Mouse (Mus musculus): ENCODE measurements at regions not wholly inside any gene's neighbourhood (a gene's known extent, or its start where the extent isn't known, plus 50 kb on each side); places are given as distances from the start of the nearest gene placed in this dataset.

GRCm38 (mm10) chr10:98786089-98786488 is 128.1 kb upstream of the Atp2b1 start:
- Histone ChIP-seq H3K27me3 (ENCODE audit: insufficient read depth, low read length) (no peaks in the 10 kb centered on the region), H3K27ac (ENCODE audit: low read length) (no peak overlapping the region), H3K4me3 (ENCODE audit: low read length) (no peak overlapping the region), H3K9ac (replicated peaks; ENCODE audit: low read length) (no peak overlapping the region), H3K4me1 (ENCODE audit: insufficient read depth, low read length) (no peaks in the 10 kb centered on the region), H3K9me3 (ENCODE audit: low read length) (no peaks in the 10 kb centered on the region), H3K4me2 (replicated peaks; ENCODE audit: low read depth, low read length) (no peak overlapping the region), H3K36me3 (ENCODE audit: insufficient read depth, low read length) (no peaks in the 10 kb centered on the region)
- WGBS, result 76% methylated on average over 4 of the region's 4 CpGs
- no peak for ATAC-seq (ENCODE audit: low FRiP score, low TSS enrichment)

GRCm38 (mm10) chr10:98789763-98790162 is 124.4 kb upstream of the Atp2b1 start:
- no peaks in the 10 kb centered on the region for H3K27me3 ChIP-seq (ENCODE audit: insufficient read depth, low read length)
- WGBS, result 96% methylated on average over 9 of the region's 9 CpGs
- H3K36me3 ChIP-seq (ENCODE audit: insufficient read depth, low read length), result no peaks in the 10 kb centered on the region
- no peak overlapping the region for H3K4me3 ChIP-seq (ENCODE audit: low read length)
- no peaks in the 10 kb centered on the region for H3K4me1 ChIP-seq (ENCODE audit: insufficient read depth, low read length)
- no peaks in the 10 kb centered on the region for H3K9me3 ChIP-seq (ENCODE audit: low read length)
- H3K9ac ChIP-seq (replicated peaks; ENCODE audit: low read length), result no peak overlapping the region
- no peak overlapping the region for H3K27ac ChIP-seq (ENCODE audit: low read length)
- no peak for ATAC-seq (ENCODE audit: low FRiP score, low TSS enrichment)
- no peak overlapping the region for H3K4me2 ChIP-seq (replicated peaks; ENCODE audit: low read depth, low read length)

- no peak overlapping the region for H3K4me2 ChIP-seq (replicated peaks; ENCODE audit: low read depth, low read length)
- H3K4me1 ChIP-seq (ENCODE audit: insufficient read depth, low read length), result no peaks in the 10 kb centered on the region
- 88% methylated on average over 3 of the region's 3 CpGs for WGBS
- H3K27me3 ChIP-seq (ENCODE audit: insufficient read depth, low read length), result no peaks in the 10 kb centered on the region
- no peak for ATAC-seq (ENCODE audit: low FRiP score, low TSS enrichment)
- no peak overlapping the region for H3K4me3 ChIP-seq (ENCODE audit: low read length)
- H3K36me3 ChIP-seq (ENCODE audit: insufficient read depth, low read length), result no peaks in the 10 kb centered on the region
- H3K9me3 ChIP-seq (ENCODE audit: low read length), result no peaks in the 10 kb centered on the region
- H3K9ac ChIP-seq (replicated peaks; ENCODE audit: low read length), result no peak overlapping the region
- H3K27ac ChIP-seq (ENCODE audit: low read length), result no peak overlapping the region
Measured at GRCm38 (mm10) chr10:98790456-98790855, 123.8 kb upstream of the Atp2b1 start.

GRCm38 (mm10) chr10:98792019-98792741 is 122.0 kb upstream of the Atp2b1 start:
- H3K4me2 ChIP-seq (replicated peaks; ENCODE audit: low read depth, low read length), result no peak overlapping the region
- H3K4me1 ChIP-seq (ENCODE audit: insufficient read depth, low read length), result no peaks in the 10 kb centered on the region
- H3K9ac ChIP-seq (replicated peaks; ENCODE audit: low read length), result no peak overlapping the region
- H3K27me3 ChIP-seq (ENCODE audit: insufficient read depth, low read length), result no peaks in the 10 kb centered on the region
- H3K36me3 ChIP-seq (ENCODE audit: insufficient read depth, low read length), result no peaks in the 10 kb centered on the region
- H3K27ac ChIP-seq (ENCODE audit: low read length), result no peak overlapping the region
- no peak for ATAC-seq (ENCODE audit: low FRiP score, low TSS enrichment)
- WGBS, result 89% methylated on average over 4 of the region's 4 CpGs
- no peak overlapping the region for H3K4me3 ChIP-seq (ENCODE audit: low read length)
- H3K9me3 ChIP-seq (ENCODE audit: low read length), result no peaks in the 10 kb centered on the region

GRCm38 (mm10) chr10:98793926-98794536 is 120.2 kb upstream of the Atp2b1 start:
- Histone ChIP-seq H3K4me2 (replicated peaks; ENCODE audit: low read depth, low read length) (no peak overlapping the region), H3K27me3 (ENCODE audit: insufficient read depth, low read length) (no peaks in the 10 kb centered on the region), H3K9me3 (ENCODE audit: low read length) (no peaks in the 10 kb centered on the region), H3K9ac (replicated peaks; ENCODE audit: low read length) (no peak overlapping the region), H3K4me1 (ENCODE audit: insufficient read depth, low read length) (no peaks in the 10 kb centered on the region), H3K4me3 (ENCODE audit: low read length) (no peak overlapping the region), H3K27ac (ENCODE audit: low read length) (no peak overlapping the region), H3K36me3 (ENCODE audit: insufficient read depth, low read length) (no peaks in the 10 kb centered on the region)
- no peak for ATAC-seq (ENCODE audit: low FRiP score, low TSS enrichment)
- WGBS, result 69% methylated on average over 9 of the region's 9 CpGs

- H3K36me3 ChIP-seq (ENCODE audit: insufficient read depth, low read length), result no peaks in the 10 kb centered on the region
Measured at GRCm38 (mm10) chr10:98796016-98796415, 118.2 kb upstream of the Atp2b1 start.

GRCm38 (mm10) chr10:98798634-98799415 is 115.4 kb upstream of the Atp2b1 start:
- WGBS, result 74% methylated on average over 6 of the region's 6 CpGs
- ATAC-seq (ENCODE audit: low FRiP score, low TSS enrichment), result no peak
- Histone ChIP-seq H3K4me3 (ENCODE audit: low read length) (no peak overlapping the region), H3K4me1 (ENCODE audit: insufficient read depth, low read length) (no peaks in the 10 kb centered on the region), H3K27me3 (ENCODE audit: insufficient read depth, low read length) (no peaks in the 10 kb centered on the region), H3K9ac (replicated peaks; ENCODE audit: low read length) (no peak overlapping the region), H3K9me3 (ENCODE audit: low read length) (no peaks in the 10 kb centered on the region), H3K27ac (ENCODE audit: low read length) (no peak overlapping the region), H3K36me3 (ENCODE audit: insufficient read depth, low read length) (no peaks in the 10 kb centered on the region), H3K4me2 (replicated peaks; ENCODE audit: low read depth, low read length) (no peak overlapping the region)

More at GRCm38 (mm10) chr10:98796016-98796415, 118.2 kb upstream of the Atp2b1 start:
- Histone ChIP-seq H3K4me3 (ENCODE audit: low read length) (no peak overlapping the region), H3K9ac (replicated peaks; ENCODE audit: low read length) (no peak overlapping the region), H3K9me3 (ENCODE audit: low read length) (no peaks in the 10 kb centered on the region), H3K4me1 (ENCODE audit: insufficient read depth, low read length) (no peaks in the 10 kb centered on the region), H3K27ac (ENCODE audit: low read length) (no peak overlapping the region), H3K4me2 (replicated peaks; ENCODE audit: low read depth, low read length) (no peak overlapping the region), H3K27me3 (ENCODE audit: insufficient read depth, low read length) (no peaks in the 10 kb centered on the region)
- WGBS, result 89% methylated on average over 3 of the region's 3 CpGs
- ATAC-seq (ENCODE audit: low FRiP score, low TSS enrichment), result no peak

GRCm38 (mm10) chr10:98799830-98800229 is 114.4 kb upstream of the Atp2b1 start:
- H3K4me3 ChIP-seq (ENCODE audit: low read length), result no peak overlapping the region
- H3K27ac ChIP-seq (ENCODE audit: low read length), result no peak overlapping the region
- ATAC-seq (ENCODE audit: low FRiP score, low TSS enrichment), result no peak
- H3K9ac ChIP-seq (replicated peaks; ENCODE audit: low read length), result no peak overlapping the region
- no peaks in the 10 kb centered on the region for H3K36me3 ChIP-seq (ENCODE audit: insufficient read depth, low read length)
- no peak overlapping the region for H3K4me2 ChIP-seq (replicated peaks; ENCODE audit: low read depth, low read length)
- no peaks in the 10 kb centered on the region for H3K4me1 ChIP-seq (ENCODE audit: insufficient read depth, low read length)
- 79% methylated on average over 3 of the region's 3 CpGs for WGBS
- no peaks in the 10 kb centered on the region for H3K27me3 ChIP-seq (ENCODE audit: insufficient read depth, low read length)
- H3K9me3 ChIP-seq (ENCODE audit: low read length), result no peaks in the 10 kb centered on the region

- Histone ChIP-seq H3K4me2 (replicated peaks; ENCODE audit: low read depth, low read length) (no peak overlapping the region), H3K27me3 (ENCODE audit: insufficient read depth, low read length) (no peaks in the 10 kb centered on the region), H3K4me3 (ENCODE audit: low read length) (no peak overlapping the region), H3K9me3 (ENCODE audit: low read length) (no peaks in the 10 kb centered on the region), H3K36me3 (ENCODE audit: insufficient read depth, low read length) (no peaks in the 10 kb centered on the region), H3K27ac (ENCODE audit: low read length) (no peak overlapping the region), H3K9ac (replicated peaks; ENCODE audit: low read length) (no peak overlapping the region), H3K4me1 (ENCODE audit: insufficient read depth, low read length) (no peaks in the 10 kb centered on the region)
- no peak for ATAC-seq (ENCODE audit: low FRiP score, low TSS enrichment)
- 58% methylated on average over 8 of the region's 8 CpGs for WGBS
Measured at GRCm38 (mm10) chr10:98800949-98801348, 113.3 kb upstream of the Atp2b1 start.

- Histone ChIP-seq H3K4me3 (ENCODE audit: low read length) (no peak overlapping the region), H3K27ac (ENCODE audit: low read length) (no peak overlapping the region), H3K9me3 (ENCODE audit: low read length) (no peaks in the 10 kb centered on the region), H3K4me2 (replicated peaks; ENCODE audit: low read depth, low read length) (no peak overlapping the region), H3K36me3 (ENCODE audit: insufficient read depth, low read length) (no peaks in the 10 kb centered on the region), H3K4me1 (ENCODE audit: insufficient read depth, low read length) (no peaks in the 10 kb centered on the region), H3K27me3 (ENCODE audit: insufficient read depth, low read length) (no peaks in the 10 kb centered on the region), H3K9ac (replicated peaks; ENCODE audit: low read length) (no peak overlapping the region)
- 95% methylated on average over 1 of the region's 1 CpGs for WGBS
- ATAC-seq (ENCODE audit: low FRiP score, low TSS enrichment), result no peak
Measured at GRCm38 (mm10) chr10:98805013-98805412, 109.2 kb upstream of the Atp2b1 start.
